Mouse (Mus musculus) gastrocnemius, postnatal 10 days (tissue): Measurements from ENCODE around the gene Nav3. TPM values are rescaled to one million over a fixed set of nuclear protein-coding genes. Genes with fewer than 3 reads are reported as not detected.

ENCODE experiments used
- DNase-seq: peaks from one replicate; pipeline ENCODE4 v3.0.0; 2021; ENCODE audit warnings: mixed read lengths
- total RNA-seq, 2 experiments: library from RNA; stranded (reverse); gene quantifications; 2 replicates each; pipeline ENCODE4 v1.2.3; 2021

Gene Nav3
- total RNA-seq, 2 experiments from 2014 or later = 9.8 to 13.7 TPM

DNA sequence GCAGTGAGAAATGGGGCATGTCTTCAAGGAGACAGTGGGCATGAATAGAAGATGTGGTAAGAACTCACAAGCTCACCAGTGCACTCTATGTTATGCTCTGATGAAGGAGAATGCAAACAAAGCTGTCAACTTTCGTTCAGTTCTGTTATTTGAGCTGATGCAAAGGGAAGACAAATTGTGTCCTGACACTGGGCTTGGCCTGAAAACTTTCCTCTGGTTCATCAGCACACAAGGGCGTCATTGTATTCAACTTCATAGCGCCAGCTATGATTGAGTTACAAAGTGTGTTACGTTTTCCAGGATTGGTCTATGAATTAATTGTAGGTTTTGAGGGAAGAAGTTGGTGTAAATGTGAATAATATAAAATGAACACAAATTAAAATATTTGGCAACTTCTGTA is 548.8 kb downstream of the Nav3 start:
- no peak for DNase-seq

DNA sequence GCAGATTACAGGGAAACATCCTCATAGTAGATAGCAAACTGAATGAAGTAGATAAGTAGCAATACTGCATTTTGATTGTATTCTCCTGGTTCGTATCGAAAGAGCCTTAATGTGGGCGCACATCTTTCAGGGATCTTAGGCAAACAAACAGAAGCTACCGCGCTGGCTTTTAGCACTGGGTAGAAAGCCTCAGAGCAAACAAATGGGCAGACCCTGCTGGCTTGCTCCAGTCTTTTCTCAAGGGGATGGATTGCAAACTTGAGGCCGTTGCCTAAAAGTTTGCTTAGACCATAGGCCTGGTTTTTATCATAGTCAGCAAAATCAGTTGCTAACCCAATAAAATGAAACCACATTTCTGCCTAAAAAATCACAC is 549.6 kb downstream of the Nav3 start:
- no peak for DNase-seq

DNA sequence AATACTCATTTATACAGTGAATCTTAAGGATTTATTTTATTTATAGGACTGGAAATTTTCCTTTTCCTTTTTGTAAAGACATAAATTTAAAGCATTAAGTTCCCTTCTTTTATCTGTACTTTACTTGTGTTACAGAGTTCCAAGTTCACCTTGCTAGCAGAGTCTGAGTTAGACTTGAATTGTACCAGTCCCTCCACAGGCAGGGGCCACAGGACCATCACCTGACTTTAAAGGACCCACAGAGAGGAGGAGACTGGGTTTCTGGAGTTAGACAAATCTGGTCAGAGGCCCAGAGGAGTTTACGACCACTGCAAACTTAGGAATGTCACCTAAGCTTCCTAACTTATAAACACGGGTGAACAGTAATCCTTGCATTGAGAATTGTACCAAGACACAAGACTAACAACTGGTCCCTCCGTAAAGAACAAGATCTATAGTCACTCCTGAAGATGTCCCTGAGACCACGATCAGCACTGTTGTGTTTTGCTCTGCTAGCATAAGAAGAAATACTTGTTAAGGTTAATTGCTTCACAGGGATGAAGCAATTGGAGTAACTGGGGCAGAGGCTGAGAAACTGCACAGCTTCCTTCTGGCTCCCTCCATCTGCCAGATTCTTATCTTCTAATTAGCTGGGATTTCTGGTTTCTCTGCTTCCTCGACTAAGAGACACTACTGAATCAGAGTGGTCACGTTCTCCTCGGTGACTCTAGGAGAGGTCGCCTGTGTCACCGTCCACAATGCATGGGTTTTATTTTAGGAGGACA is 550.2 kb downstream of the Nav3 start:
- DNase-seq = no peak

DNA sequence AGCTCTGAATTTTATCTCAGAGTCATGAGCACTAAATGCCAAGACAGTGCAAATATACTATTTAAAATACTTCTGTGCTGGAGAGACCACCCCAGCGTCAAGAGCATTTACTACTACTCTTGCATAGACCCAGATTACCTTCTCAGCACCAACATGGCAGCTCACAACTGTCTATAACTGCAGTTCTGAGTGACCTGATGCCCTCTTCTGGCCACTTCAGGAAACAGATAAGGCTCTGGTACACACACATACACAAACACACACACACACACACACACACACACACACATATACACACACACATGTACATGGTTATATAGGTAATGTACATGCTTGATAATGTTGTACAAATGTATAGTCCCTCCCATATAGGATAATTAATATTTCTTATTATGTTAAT is 551.2 kb downstream of the Nav3 start:
- no peak for DNase-seq

DNA sequence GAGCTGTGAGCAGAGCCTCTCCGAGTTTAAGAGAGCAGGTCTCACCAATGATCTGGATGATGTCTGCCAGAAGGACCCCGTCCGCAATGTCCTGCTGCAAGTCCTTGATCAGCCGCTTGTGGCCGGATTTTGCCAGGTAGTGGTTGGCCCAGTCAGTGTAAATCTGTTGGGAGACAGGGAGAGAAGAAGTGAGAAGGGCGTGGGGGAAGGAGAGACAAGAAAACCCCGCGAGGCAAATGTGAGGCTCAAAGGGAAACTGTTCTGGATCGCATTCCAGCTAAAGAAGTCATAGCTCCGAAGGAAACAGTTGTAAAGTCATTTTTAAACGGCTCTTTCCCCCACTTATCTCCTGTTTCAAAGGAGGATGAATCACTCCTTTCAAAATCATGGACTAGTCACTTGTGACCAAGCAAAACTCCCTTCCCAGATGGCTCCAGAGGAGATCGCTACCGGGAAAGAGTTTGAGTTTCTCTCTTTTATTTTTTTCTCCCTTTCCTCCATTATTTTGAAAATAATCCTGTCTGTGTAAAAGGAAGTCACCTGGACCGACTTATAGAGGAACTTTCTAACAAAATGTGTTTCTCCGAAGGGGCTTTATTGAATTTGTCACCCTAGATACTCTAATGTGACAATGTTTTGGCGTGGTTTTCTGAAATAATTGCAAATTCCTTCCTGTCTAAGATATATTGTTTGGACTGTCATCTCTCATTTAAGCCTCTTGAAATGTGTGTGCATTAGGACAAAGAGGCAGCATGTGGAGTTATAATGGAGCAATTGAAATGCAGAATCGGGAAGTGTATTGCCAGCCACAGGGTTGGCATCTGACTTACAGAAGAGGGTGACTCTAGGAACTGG is 552.1 kb downstream of the Nav3 start:
- no peak for DNase-seq

DNA sequence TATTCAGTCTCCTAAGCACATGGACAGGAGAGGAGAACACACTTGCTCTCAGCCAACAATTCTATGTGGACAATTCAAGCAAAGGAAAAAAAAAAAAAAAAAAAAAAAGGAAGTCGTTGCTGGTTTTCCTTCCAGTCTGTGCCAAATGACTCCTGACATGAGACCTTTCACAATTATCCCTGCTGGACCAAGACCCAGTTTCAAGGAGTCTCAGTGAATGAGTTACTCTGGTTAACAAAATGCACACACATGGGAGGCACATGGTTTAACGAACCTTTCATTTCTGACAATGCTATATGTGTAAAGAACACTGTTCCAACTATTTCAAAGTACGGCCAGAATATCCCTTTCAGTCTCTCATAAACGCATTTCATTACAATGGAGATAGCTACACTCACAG is 552.8 kb downstream of the Nav3 start:
- DNase-seq = no peak

DNA sequence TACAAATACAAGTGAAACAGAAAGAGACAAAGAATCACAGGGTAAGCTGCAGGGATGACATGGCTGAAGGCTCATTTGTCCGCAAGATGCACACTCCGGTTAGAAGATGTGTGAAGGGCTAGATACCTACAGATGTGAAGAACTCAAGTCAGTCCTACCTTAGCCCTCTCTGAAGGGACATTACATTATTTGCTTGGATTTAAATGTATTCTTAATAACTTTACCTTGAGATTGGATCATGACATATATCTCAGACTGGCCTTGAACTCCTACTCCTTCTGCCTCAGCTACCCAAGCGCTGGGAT is 566.9 kb downstream of the Nav3 start:
- DNase-seq = no peak

DNA sequence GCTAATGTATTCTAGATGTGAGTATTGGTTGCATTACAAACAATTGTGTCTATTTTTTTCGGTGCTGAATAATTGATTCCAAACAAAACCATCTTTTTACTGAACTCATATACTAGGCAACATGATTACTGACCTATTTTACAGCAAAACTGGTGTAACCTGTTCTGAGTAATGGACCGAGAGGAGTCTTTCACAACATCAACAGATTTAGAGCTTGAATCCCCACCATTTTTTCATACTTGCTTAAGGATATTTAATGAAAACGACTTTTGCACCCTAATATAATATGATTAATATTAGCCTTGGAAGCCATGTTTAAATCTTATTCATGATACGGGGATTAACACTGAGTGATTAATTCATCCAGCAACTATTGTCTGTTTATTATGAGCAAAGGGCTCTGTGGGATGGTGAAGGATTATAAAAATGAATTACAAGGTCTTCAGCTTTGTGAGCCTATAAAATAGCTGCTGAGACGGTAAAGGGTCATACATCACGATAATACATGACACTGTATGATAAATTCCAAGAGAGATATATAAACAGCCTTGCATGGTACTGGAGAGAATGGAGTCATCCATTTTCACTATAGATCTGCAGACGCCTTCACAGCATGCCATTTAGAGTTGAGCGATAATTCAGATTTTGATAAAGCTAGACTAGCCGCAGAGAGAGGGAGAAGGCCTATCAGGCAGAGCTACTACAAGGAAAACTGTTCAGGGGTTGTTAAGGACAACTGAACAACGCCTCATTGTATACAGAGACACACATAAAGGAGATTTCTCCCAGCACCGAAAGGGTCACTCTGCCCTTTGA is 567.4 kb downstream of the Nav3 start:
- no peak for DNase-seq

DNA sequence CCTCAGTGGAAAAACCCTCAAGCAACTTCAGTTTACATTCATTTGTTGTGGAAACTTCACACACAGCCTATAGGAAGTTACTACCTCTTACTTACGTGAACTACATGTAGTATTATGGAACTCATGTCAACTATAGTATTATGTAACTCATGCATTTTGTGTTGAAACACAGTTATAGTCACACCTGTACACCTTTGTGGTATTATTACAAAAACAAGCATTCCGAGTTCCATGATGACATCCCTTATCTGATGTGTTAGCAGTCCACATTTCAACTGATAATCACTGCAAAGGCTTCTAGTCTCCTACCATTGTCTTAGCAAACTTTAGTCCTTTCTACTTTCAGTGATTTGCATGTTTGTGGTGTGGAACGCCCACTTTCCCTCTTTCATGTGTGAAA is 568.8 kb downstream of the Nav3 start:
- DNase-seq = no peak

DNA sequence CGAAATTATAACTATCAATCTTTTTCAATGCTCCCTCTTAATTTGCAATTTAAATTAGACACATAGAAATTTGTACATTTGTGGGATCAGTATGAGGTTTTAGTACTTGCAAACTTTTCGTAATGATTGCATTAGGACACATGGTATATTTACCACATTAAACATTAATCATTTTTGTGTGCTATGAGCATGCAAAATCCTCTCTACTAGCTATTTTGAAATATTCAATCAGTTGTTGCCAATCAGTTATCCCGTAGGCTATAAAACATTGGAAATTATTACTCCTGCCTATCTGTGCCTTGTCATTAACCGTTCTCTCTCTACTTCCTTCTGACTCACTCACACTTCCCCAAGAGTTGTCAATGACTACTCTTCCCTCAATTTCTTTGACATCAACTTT is 579.9 kb downstream of the Nav3 start:
- DNase-seq = no peak

DNA sequence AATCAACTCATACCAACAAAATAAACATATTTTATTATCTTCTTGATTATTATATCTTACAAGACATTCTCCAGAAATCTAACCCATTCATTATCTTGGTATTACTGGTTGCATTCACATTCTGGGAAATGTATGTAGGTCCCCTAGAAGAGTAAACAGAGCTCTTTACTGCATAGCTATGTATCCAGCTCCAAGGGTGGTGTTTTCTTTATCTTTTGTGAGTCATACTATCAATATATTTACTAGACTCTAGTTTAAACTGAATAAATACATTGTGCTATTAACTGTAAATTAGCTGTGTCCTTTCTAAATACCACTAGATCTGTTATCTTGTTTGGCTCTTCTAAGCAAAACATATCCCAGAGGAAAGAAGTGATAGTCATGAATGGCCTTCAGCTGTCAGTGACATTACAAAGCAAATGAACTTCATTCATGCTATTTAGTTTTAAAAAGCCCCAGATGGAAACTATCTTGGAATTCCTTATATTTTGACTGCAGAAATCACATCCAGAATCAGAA is 580.6 kb downstream of the Nav3 start:
- no peak for DNase-seq

DNA sequence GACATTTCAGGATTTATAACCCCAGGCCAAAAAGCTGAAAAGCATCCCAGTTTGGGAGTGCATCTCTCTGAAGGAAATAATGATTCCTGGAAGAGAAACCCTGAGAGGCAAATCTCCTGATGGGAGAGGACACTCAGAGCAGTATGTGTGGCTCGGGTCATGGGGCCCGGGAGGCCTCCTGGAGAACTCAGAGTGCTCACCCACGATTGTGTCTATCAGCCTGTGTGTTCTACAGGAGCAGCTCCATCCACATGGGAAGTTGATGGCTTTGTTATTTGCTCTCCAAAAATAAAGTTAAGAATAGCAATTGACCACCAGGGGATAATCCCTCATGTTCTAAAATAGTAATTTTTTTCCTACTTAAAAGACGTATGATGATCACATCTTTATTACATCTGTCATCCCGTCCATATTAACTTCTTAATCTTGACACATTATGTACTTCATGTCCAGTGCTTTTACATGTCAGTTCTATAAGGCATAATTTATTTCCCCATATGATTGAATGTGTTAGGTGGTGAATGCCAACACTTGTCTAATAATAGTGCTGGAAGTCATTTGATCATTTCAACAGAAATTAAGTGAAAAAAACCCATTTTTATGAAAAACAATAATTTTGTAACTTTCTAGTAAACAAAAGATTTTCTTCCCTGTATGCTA is 581.2 kb downstream of the Nav3 start:
- no peak for DNase-seq

DNA sequence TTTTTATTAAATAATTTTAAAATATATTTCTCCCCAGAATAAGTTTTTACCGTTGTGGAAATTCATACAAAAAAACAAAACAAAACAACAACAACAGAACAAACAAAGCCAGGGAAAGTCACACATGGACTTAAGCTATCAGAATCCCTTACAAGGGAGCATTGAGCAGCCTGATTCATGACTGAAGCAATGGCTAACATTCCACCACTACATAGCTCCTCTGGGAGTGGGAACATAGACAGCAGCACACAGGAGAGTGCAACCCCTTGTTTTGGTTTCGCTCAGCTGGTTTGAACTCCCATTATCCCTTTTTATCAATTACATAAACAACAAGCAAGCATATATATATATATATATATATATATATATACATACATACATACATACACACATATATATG is 589.9 kb downstream of the Nav3 start:
- no peak for DNase-seq

DNA sequence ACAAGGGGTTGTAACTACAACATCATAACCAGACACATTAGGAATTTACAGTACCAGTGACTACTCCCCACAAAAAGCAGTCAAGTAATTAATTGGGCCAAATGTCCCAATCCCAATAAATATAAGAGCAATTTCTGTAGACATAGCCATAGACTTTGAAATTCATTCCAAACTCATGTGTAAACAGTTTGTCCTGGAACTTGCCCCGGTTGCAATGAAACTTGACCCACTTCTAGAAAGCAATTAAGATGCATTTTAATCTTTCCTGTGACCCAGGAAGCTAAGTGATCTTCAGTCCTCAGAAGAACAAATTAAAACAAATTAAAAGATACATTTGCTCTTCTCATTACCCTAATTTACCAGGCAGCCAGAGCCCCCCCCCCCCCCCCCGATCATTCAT is 590.6 kb downstream of the Nav3 start:
- no peak for DNase-seq

DNA sequence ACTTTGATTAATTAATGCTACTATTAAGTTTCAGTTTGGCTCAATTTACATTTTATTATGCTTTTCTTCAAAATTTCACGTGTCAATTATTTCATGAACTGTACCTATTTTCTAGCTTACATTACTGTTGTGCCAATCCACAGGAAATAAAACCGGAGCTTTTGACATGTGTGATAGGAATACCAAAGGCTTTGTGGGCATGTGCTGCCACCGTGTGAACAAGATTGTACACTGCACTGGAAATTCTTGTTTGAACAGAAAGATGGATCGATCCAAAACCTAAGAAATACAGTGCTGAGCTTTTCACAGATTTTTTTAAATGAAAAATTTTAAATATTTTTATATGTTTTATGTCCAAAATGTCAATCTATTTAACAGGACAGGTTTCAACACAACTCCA is 591.3 kb downstream of the Nav3 start:
- no peak for DNase-seq

DNA sequence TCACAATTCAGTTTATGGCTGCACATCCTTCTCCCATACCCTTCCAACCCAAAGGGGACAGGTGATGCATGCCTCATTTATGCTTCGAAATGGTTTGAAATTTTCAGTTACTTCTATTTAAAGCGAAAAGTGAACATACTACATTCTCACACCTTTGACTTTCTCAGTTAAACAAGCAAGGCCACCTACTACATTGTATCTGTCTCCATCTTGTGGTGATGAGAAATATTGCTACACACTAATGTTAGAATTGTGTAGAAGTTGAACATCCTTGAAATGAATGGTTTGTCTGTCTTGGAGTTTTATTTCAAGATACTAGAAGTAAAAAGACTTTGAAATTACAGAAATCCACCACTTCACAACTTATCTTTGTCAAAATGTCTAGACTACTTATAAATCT is 594.7 kb downstream of the Nav3 start:
- DNase-seq = no peak

DNA sequence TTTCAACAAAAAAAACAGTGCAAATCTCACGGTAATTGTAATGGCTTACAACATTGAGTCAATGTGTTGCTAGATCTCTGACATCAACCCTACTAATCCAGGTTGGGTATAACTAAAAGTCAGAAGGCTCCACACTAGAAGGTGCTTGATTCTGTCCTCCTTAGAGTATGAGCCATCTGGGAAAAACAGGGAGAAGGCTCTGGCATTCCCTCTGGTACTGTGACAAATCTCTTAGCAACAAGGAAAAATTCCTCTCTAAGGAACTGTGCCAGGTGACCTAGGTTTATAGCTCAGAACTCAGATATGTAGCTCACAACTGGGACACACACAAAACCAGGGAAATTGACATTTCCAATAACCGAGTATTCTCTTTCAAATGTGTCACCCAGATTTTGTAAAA is 597.4 kb downstream of the Nav3 start:
- DNase-seq = no peak

DNA sequence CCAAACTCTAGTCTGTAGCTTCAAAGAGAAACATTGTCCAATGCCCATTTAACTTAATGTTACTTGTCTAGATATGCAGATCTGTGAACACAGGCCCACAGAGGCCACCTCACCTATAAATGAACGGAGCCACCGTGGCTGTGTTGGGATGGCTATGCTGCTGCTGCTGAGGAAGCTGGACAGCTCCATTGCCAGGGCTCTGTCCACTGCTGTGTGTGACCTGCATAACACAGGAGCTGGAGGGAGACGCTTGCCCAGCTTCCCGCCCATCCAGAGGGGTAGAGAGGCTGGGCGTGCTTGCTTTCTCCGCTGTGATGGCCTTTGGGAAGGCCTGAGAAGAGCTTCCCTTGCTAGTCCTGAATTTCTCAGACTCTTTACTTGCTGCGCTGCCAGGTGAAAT is 603.6 kb downstream of the Nav3 start:
- DNase-seq = no peak

DNA sequence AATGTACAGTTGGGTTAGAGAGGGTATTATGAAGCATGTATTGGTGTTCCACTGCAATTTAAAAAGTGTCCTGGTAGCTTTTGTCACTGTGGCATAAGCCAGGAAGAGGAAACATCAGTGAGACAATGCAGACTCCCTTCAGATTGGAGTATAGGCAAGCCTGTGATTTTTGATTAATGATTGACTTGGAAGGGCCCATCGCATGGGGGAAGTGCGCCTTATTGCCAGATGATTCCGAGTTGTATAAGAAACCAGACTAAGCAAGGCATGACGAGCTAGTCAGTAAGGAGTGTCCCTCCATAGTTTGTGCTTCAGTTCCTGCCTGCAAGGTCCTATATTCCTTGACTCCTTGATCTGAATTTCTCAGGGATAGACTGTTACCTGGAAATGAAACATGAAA is 608.4 kb downstream of the Nav3 start:
- DNase-seq = no peak

DNA sequence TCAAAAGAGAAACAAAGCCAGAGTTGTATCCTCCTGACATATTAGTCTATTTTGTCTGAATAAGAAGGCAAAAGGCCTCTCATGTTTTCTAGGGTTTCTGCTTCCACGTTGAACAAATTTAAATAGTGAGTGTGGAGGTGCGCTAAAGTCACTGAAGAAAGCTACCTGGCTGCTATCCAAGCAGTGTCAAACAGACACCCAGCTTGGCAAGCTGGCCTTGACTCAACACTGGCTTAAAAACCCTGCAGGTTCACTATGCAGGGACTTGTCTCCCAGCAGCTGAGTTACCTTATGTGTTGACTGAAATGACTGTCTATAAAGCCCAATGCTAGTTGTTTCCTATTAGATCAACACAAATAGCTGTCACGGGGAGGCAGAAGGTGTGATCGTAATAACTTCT is 612.3 kb downstream of the Nav3 start:
- no peak for DNase-seq

DNA sequence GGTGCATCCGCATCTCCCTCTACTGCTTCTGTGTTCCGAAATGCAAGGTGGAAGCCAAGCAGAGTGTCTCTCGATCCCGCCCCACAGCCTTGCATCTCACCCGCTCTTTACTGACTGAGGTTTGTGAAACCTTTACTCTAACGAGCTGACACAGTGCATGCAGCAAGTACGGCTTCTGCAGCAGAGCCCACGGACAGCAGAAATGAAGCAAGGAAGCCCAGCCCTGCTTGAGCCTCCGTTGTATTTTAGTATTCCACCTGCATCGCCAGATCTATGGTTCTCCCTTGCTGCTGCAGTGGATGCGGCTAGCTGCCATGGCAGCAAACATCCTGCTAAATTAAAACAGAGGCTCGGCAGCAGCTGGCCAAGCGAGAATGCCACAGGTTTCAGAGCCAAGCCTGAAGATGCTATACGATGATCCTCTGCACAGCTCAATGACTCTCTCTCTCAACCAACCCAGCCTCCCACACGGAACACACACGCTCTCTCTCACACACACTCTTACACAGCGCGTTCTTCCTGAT is 623.2 kb downstream of the Nav3 start:
- no peak for DNase-seq

DNA sequence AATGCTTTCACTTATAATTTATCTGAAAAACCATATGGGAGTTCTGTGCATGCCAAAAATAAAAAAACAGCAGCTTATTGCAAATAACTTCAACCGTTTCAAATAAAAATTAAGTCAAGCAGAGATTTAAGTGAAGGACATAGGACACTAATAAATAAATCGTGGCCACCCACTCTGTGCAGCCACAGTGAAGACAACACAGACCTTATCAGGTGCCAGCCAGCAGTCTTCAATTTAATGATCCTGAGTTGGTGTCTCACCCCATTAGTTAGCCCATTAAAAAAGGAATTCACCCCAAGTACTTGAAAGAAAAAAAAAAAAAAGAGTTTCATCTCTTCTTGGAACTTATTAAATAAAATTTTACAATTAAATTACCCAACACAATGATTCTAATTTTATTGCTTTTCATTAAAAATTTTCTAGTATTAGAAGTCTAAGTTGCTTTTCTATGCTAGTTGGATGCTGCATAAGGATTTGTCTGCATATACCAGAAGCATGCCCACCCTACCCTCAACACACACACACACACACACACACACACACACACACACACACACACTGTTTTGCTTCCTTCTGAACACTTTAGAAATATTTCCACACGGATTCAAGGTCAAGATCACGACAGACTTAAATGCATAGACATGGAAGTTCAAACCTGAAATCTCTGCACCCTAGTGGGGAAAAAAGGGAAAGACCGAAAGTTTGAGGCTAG is 649.1 kb downstream of the Nav3 start:
- DNase-seq = no peak
